Mouse (Mus musculus): ENCODE results near the gene Nfib. TPM values are rescaled to one million over a fixed set of nuclear protein-coding genes. Genes with fewer than 3 reads are reported as not detected.

Nfib gene
- polyA plus RNA-seq, 1 experiment from 2014 or later: 71.3 TPM

GRCm38 (mm10) chr4:82496383-82496782 lies 209.2 kb downstream of the Nfib start:
- Histone ChIP-seq H3K9ac (peak overlapping the region; percentile 60), H3K9me3 (no peaks in the 10 kb centered on the region), H3K4me2 (peak overlapping the region; percentile 77), H3K4me3 (peak overlapping the region; percentile 30), H3K36me3 (peaks cover 14% of the 10 kb centered on the region; the same call in 1 of the 2 replicates), H3K27ac (replicated peaks) (peak overlapping the region; percentile 82), H3K4me1 (replicated peaks) (peaks cover 76% of the 10 kb centered on the region), H3K27me3 (no peaks in the 10 kb centered on the region)
- ATAC-seq (ENCODE audit: low read depth): no peak
- WGBS: 61% methylated on average over 5 of the region's 5 CpGs

GRCm38 (mm10) chr4:82495605-82496004 lies 209.9 kb downstream of the Nfib start:
- peaks cover 14% of the 10 kb centered on the region; the same call in 1 of the 2 replicates for H3K36me3 ChIP-seq
- peak overlapping the region; percentile 58; the same call in 1 of the 2 replicates for H3K9ac ChIP-seq
- no peaks in the 10 kb centered on the region for H3K27me3 ChIP-seq
- ATAC-seq (ENCODE audit: low read depth): no peak
- 64% methylated on average over 6 of the region's 6 CpGs for WGBS
- H3K9me3 ChIP-seq: no peaks in the 10 kb centered on the region
- H3K4me3 ChIP-seq: peak overlapping the region; percentile 30
- peaks cover 78% of the 10 kb centered on the region for H3K4me1 ChIP-seq (replicated peaks)
- H3K4me2 ChIP-seq: peak overlapping the region; percentile 77
- H3K27ac ChIP-seq (replicated peaks): peak overlapping the region; percentile 82

GRCm38 (mm10) chr4:82494829-82495228 lies 210.7 kb downstream of the Nfib start:
- H3K27me3 ChIP-seq: no peaks in the 10 kb centered on the region
- peak overlapping the region; percentile 77 for H3K4me2 ChIP-seq
- H3K4me3 ChIP-seq: no peak overlapping the region; the same call in 1 of the 2 replicates
- H3K9ac ChIP-seq: 0 out of 2 replicates have a peak overlapping the region, but pooled peaks have one; percentile 41
- ATAC-seq (ENCODE audit: low read depth): peak; percentile 57
- peak overlapping the region; percentile 82 for H3K27ac ChIP-seq (replicated peaks)
- 58% methylated on average over 10 of the region's 10 CpGs for WGBS
- no peaks in the 10 kb centered on the region for H3K9me3 ChIP-seq
- H3K36me3 ChIP-seq: peaks cover 14% of the 10 kb centered on the region; the same call in 1 of the 2 replicates
- H3K4me1 ChIP-seq (replicated peaks): peaks cover 75% of the 10 kb centered on the region

GRCm38 (mm10) chr4:82494424-82494823 lies 211.1 kb downstream of the Nfib start:
- H3K27ac ChIP-seq (replicated peaks): peak overlapping the region; percentile 82
- 69% methylated on average over 3 of the region's 3 CpGs for WGBS
- 0 out of 2 replicates have a peak, but pooled peaks have one; percentile 45 for ATAC-seq (ENCODE audit: low read depth)

GRCm38 (mm10) chr4:82493865-82494264 lies 211.7 kb downstream of the Nfib start:
- Histone ChIP-seq H3K27ac (replicated peaks) (peak overlapping the region; percentile 82), H3K9me3 (no peaks in the 10 kb centered on the region), H3K27me3 (no peaks in the 10 kb centered on the region), H3K4me1 (replicated peaks) (peaks cover 73% of the 10 kb centered on the region), H3K4me3 (0 out of 2 replicates have a peak overlapping the region, but pooled peaks have one; percentile 16), H3K4me2 (peak overlapping the region; percentile 77), H3K9ac (peak overlapping the region; percentile 50), H3K36me3 (peaks cover 14% of the 10 kb centered on the region; the same call in 1 of the 2 replicates)
- WGBS: 48% methylated on average over 1 of the region's 1 CpGs
- ATAC-seq (ENCODE audit: low read depth): no peak

More at GRCm38 (mm10) chr4:82494424-82494823, 211.1 kb downstream of the Nfib start:
- Histone ChIP-seq H3K9me3 (no peaks in the 10 kb centered on the region), H3K9ac (peak overlapping the region; percentile 50), H3K36me3 (peaks cover 14% of the 10 kb centered on the region; the same call in 1 of the 2 replicates), H3K4me3 (peak overlapping the region; percentile 16; the same call in 1 of the 2 replicates), H3K4me1 (replicated peaks) (peaks cover 78% of the 10 kb centered on the region), H3K27me3 (no peaks in the 10 kb centered on the region), H3K4me2 (peak overlapping the region; percentile 77)

GRCm38 (mm10) chr4:82493363-82493762 lies 212.2 kb downstream of the Nfib start:
- Histone ChIP-seq H3K27ac (replicated peaks) (no peak overlapping the region; the same call in 1 of the 2 replicates), H3K4me2 (peak overlapping the region; percentile 77), H3K9me3 (no peaks in the 10 kb centered on the region), H3K4me1 (replicated peaks) (peaks cover 72% of the 10 kb centered on the region), H3K36me3 (peaks cover 13% of the 10 kb centered on the region; the same call in 1 of the 2 replicates), H3K9ac (0 out of 2 replicates have a peak overlapping the region, but pooled peaks have one; percentile 31), H3K4me3 (no peak overlapping the region), H3K27me3 (no peaks in the 10 kb centered on the region)
- no peak for ATAC-seq (ENCODE audit: low read depth)
- WGBS: 75% methylated on average over 7 of the region's 7 CpGs

- peaks cover 68% of the 10 kb centered on the region for H3K4me1 ChIP-seq (replicated peaks)
- no peaks in the 10 kb centered on the region for H3K27me3 ChIP-seq
- H3K4me3 ChIP-seq: no peak overlapping the region
- H3K9ac ChIP-seq: peak overlapping the region; percentile 41; the same call in 1 of the 2 replicates
- no peak for ATAC-seq (ENCODE audit: low read depth)
- 0 out of 2 replicates have a peak, but pooled peaks cover 7% of the 10 kb centered on the region for H3K36me3 ChIP-seq
- H3K9me3 ChIP-seq: no peaks in the 10 kb centered on the region
- H3K4me2 ChIP-seq: peak overlapping the region; percentile 77
- no peak overlapping the region for H3K27ac ChIP-seq (replicated peaks)
- 55% methylated on average over 2 of the region's 2 CpGs for WGBS
These were observed 212.8 kb downstream of the Nfib start for GRCm38 (mm10) chr4:82492737-82493136.

GRCm38 (mm10) chr4:82489939-82490338 lies 215.6 kb downstream of the Nfib start:
- Histone ChIP-seq H3K4me2 (peak overlapping the region; percentile 22), H3K36me3 (no peaks in the 10 kb centered on the region), H3K4me3 (no peak overlapping the region), H3K27ac (replicated peaks) (no peak overlapping the region), H3K4me1 (replicated peaks) (peaks cover 58% of the 10 kb centered on the region), H3K9ac (no peak overlapping the region), H3K9me3 (no peaks in the 10 kb centered on the region), H3K27me3 (no peaks in the 10 kb centered on the region)
- ATAC-seq (ENCODE audit: low read depth): no peak
- 6% methylated on average over 2 of the region's 2 CpGs for WGBS

- Histone ChIP-seq H3K9ac (no peak overlapping the region), H3K36me3 (no peaks in the 10 kb centered on the region), H3K27ac (replicated peaks) (no peak overlapping the region), H3K9me3 (no peaks in the 10 kb centered on the region), H3K4me3 (no peak overlapping the region), H3K4me1 (replicated peaks) (peaks cover 43% of the 10 kb centered on the region), H3K27me3 (no peaks in the 10 kb centered on the region), H3K4me2 (no peak overlapping the region)
- ATAC-seq (ENCODE audit: low read depth): no peak
- 92% methylated on average over 2 of the region's 2 CpGs for WGBS
These were observed 219.6 kb downstream of the Nfib start for GRCm38 (mm10) chr4:82485910-82486309.

- H3K4me2 ChIP-seq: no peak overlapping the region
- H3K36me3 ChIP-seq: 0 out of 2 replicates have a peak, but pooled peaks cover 4% of the 10 kb centered on the region
- no peak overlapping the region for H3K27ac ChIP-seq (replicated peaks)
- WGBS: 34% methylated on average over 1 of the region's 1 CpGs
- H3K4me3 ChIP-seq: no peak overlapping the region
- ATAC-seq (ENCODE audit: low read depth): no peak
- H3K4me1 ChIP-seq (replicated peaks): peaks cover 34% of the 10 kb centered on the region
- no peak overlapping the region for H3K9ac ChIP-seq
- no peaks in the 10 kb centered on the region for H3K27me3 ChIP-seq
- H3K9me3 ChIP-seq: no peaks in the 10 kb centered on the region
These were observed 221.7 kb downstream of the Nfib start for GRCm38 (mm10) chr4:82483871-82484270.

GRCm38 (mm10) chr4:82483298-82483697 lies 222.3 kb downstream of the Nfib start:
- no peak overlapping the region for H3K27ac ChIP-seq (replicated peaks)
- no peaks in the 10 kb centered on the region for H3K27me3 ChIP-seq
- ATAC-seq (ENCODE audit: low read depth): no peak
- 82% methylated on average over 6 of the region's 6 CpGs for WGBS
- H3K4me1 ChIP-seq (replicated peaks): peaks cover 39% of the 10 kb centered on the region
- H3K4me3 ChIP-seq: no peak overlapping the region
- H3K9ac ChIP-seq: no peak overlapping the region
- H3K4me2 ChIP-seq: no peak overlapping the region
- H3K9me3 ChIP-seq: no peaks in the 10 kb centered on the region
- 0 out of 2 replicates have a peak, but pooled peaks cover 4% of the 10 kb centered on the region for H3K36me3 ChIP-seq

GRCm38 (mm10) chr4:82480635-82481034 lies 224.9 kb downstream of the Nfib start:
- no peak overlapping the region for H3K4me2 ChIP-seq
- H3K4me1 ChIP-seq (replicated peaks): peaks cover 37% of the 10 kb centered on the region
- H3K36me3 ChIP-seq: 0 out of 2 replicates have a peak, but pooled peaks cover 4% of the 10 kb centered on the region
- H3K27me3 ChIP-seq: no peaks in the 10 kb centered on the region
- no peak overlapping the region for H3K4me3 ChIP-seq
- ATAC-seq (ENCODE audit: low read depth): no peak
- H3K27ac ChIP-seq (replicated peaks): no peak overlapping the region
- no peaks in the 10 kb centered on the region for H3K9me3 ChIP-seq
- H3K9ac ChIP-seq: no peak overlapping the region
- WGBS: 83% methylated on average over 9 of the region's 9 CpGs

Measured in neural tube, embryonic 13.5 days (tissue).